Comparison of ENCODE assay signal across 51 mouse cellular contexts in genomic region chr7:107796500-107796899, GRCm38 (mm10). TPM values are rescaled to one million over a fixed set of nuclear protein-coding genes. Genes with fewer than 3 reads are reported as not detected.
"Had no signal": no experiment of that assay in that cellular context is flagged by ENCODE, and none has a peak within 500 bp of the region (broad histone marks: within the 10 kb centered on the region; RNA-seq: fewer than 3 reads in every experiment).

No protein-coding gene starts in this region.

- H3K36me3 ChIP-seq: heart, embryonic 10.5 days; heart, embryonic 12.5 days; heart, embryonic 13.5 days; heart, embryonic 15.5 days; hindbrain, embryonic 10.5 days; hindbrain, embryonic 12.5 days; hindbrain, embryonic 13.5 days; hindbrain, embryonic 15.5 days; intestine, embryonic 15.5 days; kidney, embryonic 15.5 days had no signal

- ATAC-seq: hindbrain, embryonic 16.5 days; hindbrain, postnatal 0 days; inflammation-experienced regulatory T-cells, adult 6 months; intestine, embryonic 15.5 days; intestine, embryonic 16.5 days; intestine, postnatal 0 days had no signal

- H3K4me2 ChIP-seq: heart, embryonic 11.5 days; heart, embryonic 12.5 days; heart, embryonic 13.5 days; heart, embryonic 15.5 days; hindbrain, embryonic 12.5 days; hindbrain, embryonic 13.5 days; hindbrain, embryonic 14.5 days; hindbrain, embryonic 15.5 days; intestine, embryonic 15.5 days; kidney, embryonic 15.5 days had no signal

- H3K4me1 ChIP-seq: heart, embryonic 10.5 days; heart, embryonic 12.5 days; heart, embryonic 13.5 days; heart, embryonic 15.5 days; hindbrain, embryonic 10.5 days; hindbrain, embryonic 12.5 days; hindbrain, embryonic 13.5 days; hindbrain, embryonic 15.5 days; intestine, embryonic 15.5 days; kidney, embryonic 15.5 days had no signal

- H3K9me3 ChIP-seq: heart, embryonic 10.5 days; heart, embryonic 12.5 days; heart, embryonic 13.5 days; heart, embryonic 15.5 days; hindbrain, embryonic 10.5 days; hindbrain, embryonic 12.5 days; hindbrain, embryonic 13.5 days; hindbrain, embryonic 15.5 days; intestine, embryonic 15.5 days; kidney, embryonic 15.5 days had no signal

- DNase-seq: heart, postnatal 10 days; heart, postnatal 14 days; heart, postnatal 36 days; heart, postnatal 4 days; kidney, adult 11 months; kidney, adult 18-20 months; kidney, adult 2 months; kidney, adult 8-10 months; kidney, adult 9 months; kidney, postnatal 10 days; kidney, postnatal 14 days; kidney, postnatal 25 days; kidney, postnatal 36 days; kidney, postnatal 4 days; layer of hippocampus, adult 9-11 months; layer of hippocampus, postnatal 36 days had no signal

- H3K27ac ChIP-seq: heart, embryonic 10.5 days; heart, embryonic 13.5 days; heart, embryonic 15.5 days; hindbrain, embryonic 10.5 days; hindbrain, embryonic 12.5 days; hindbrain, embryonic 13.5 days; hindbrain, embryonic 14.5 days; hindbrain, embryonic 15.5 days; hindbrain, postnatal 0 days; intestine, embryonic 15.5 days; kidney, embryonic 15.5 days; kidney, postnatal 0 days; layer of hippocampus, adult 2 months had no signal

- H3K9ac ChIP-seq: heart, embryonic 12.5 days; heart, embryonic 13.5 days; heart, embryonic 15.5 days; hindbrain, embryonic 12.5 days; hindbrain, embryonic 13.5 days; hindbrain, embryonic 14.5 days; hindbrain, embryonic 15.5 days; intestine, embryonic 15.5 days; kidney, embryonic 15.5 days had no signal

- H3K27me3 ChIP-seq: heart, embryonic 12.5 days; heart, embryonic 13.5 days; heart, embryonic 15.5 days; hindbrain, embryonic 12.5 days; hindbrain, embryonic 13.5 days; hindbrain, embryonic 15.5 days; intestine, embryonic 15.5 days; kidney, embryonic 15.5 days had no signal

- H3K4me3 ChIP-seq: heart, embryonic 10.5 days; heart, embryonic 12.5 days; heart, embryonic 13.5 days; heart, embryonic 15.5 days; hindbrain, embryonic 10.5 days; hindbrain, embryonic 12.5 days; hindbrain, embryonic 13.5 days; hindbrain, embryonic 15.5 days; intestine, embryonic 15.5 days; kidney, embryonic 15.5 days; layer of hippocampus, adult 2 months had no signal

RNA-seq across cellular contexts. Expression of gene Ovch2, which starts 4.5 kb away (rescaled TPM):
- total RNA-seq: heart, postnatal 10 days; heart, postnatal 14 days; heart, postnatal 25 days; heart, postnatal 36 days; heart, postnatal 4 days; hematopoietic stem cell, adult 5-6 weeks; hindbrain, postnatal 0 days; layer of hippocampus, adult 18-20 months; layer of hippocampus, adult 2 months; layer of hippocampus, adult 8-10 months; layer of hippocampus, postnatal 10 days; layer of hippocampus, postnatal 14 days; layer of hippocampus, postnatal 25 days; layer of hippocampus, postnatal 36 days; left cerebral cortex, adult 18-20 months had no signal
- polyA plus RNA-seq: heart, embryonic 10.5 days; heart, embryonic 11.5 days; heart, embryonic 12.5 days; heart, embryonic 13.5 days; heart, embryonic 14.5 days; heart, embryonic 15.5 days; heart, embryonic 16.5 days; heart, postnatal 0 days; hindbrain, embryonic 10.5 days; hindbrain, embryonic 11.5 days; hindbrain, embryonic 12.5 days; hindbrain, embryonic 13.5 days; hindbrain, embryonic 14.5 days; hindbrain, embryonic 15.5 days; hindbrain, embryonic 16.5 days; hindbrain, postnatal 0 days; inflammation-experienced regulatory T-cells, adult 6 months; intestine, embryonic 14.5 days; intestine, embryonic 15.5 days; intestine, embryonic 16.5 days; intestine, postnatal 0 days; kidney, adult 2 months; kidney, embryonic 14.5 days; kidney, embryonic 15.5 days; kidney, embryonic 16.5 days; kidney, postnatal 0 days; large intestine, adult 2 months had no signal

RNA-seq across cellular contexts. Expression of gene Olfr467, which starts 15.6 kb away (rescaled TPM):
- total RNA-seq: heart, postnatal 10 days; heart, postnatal 14 days; heart, postnatal 25 days; heart, postnatal 36 days; heart, postnatal 4 days; hematopoietic stem cell, adult 5-6 weeks; hindbrain, postnatal 0 days; layer of hippocampus, adult 18-20 months; layer of hippocampus, adult 2 months; layer of hippocampus, adult 8-10 months; layer of hippocampus, postnatal 10 days; layer of hippocampus, postnatal 14 days; layer of hippocampus, postnatal 25 days; layer of hippocampus, postnatal 36 days; left cerebral cortex, adult 18-20 months had no signal
- polyA plus RNA-seq: heart, embryonic 10.5 days; heart, embryonic 11.5 days; heart, embryonic 12.5 days; heart, embryonic 13.5 days; heart, embryonic 14.5 days; heart, embryonic 15.5 days; heart, embryonic 16.5 days; heart, postnatal 0 days; hindbrain, embryonic 10.5 days; hindbrain, embryonic 11.5 days; hindbrain, embryonic 12.5 days; hindbrain, embryonic 13.5 days; hindbrain, embryonic 14.5 days; hindbrain, embryonic 15.5 days; hindbrain, embryonic 16.5 days; hindbrain, postnatal 0 days; inflammation-experienced regulatory T-cells, adult 6 months; intestine, embryonic 14.5 days; intestine, embryonic 15.5 days; intestine, embryonic 16.5 days; intestine, postnatal 0 days; kidney, adult 2 months; kidney, embryonic 14.5 days; kidney, embryonic 15.5 days; kidney, embryonic 16.5 days; kidney, postnatal 0 days; large intestine, adult 2 months had no signal

RNA-seq across cellular contexts. Expression of gene Olfr469, which starts 28.8 kb away (rescaled TPM):
- total RNA-seq: heart, postnatal 10 days; heart, postnatal 14 days; heart, postnatal 25 days; heart, postnatal 36 days; heart, postnatal 4 days; hematopoietic stem cell, adult 5-6 weeks; hindbrain, postnatal 0 days; layer of hippocampus, adult 18-20 months; layer of hippocampus, adult 2 months; layer of hippocampus, adult 8-10 months; layer of hippocampus, postnatal 10 days; layer of hippocampus, postnatal 14 days; layer of hippocampus, postnatal 25 days; layer of hippocampus, postnatal 36 days; left cerebral cortex, adult 18-20 months had no signal
- polyA plus RNA-seq: heart, embryonic 10.5 days; heart, embryonic 11.5 days; heart, embryonic 12.5 days; heart, embryonic 13.5 days; heart, embryonic 14.5 days; heart, embryonic 15.5 days; heart, embryonic 16.5 days; heart, postnatal 0 days; hindbrain, embryonic 10.5 days; hindbrain, embryonic 11.5 days; hindbrain, embryonic 12.5 days; hindbrain, embryonic 13.5 days; hindbrain, embryonic 14.5 days; hindbrain, embryonic 15.5 days; hindbrain, embryonic 16.5 days; hindbrain, postnatal 0 days; inflammation-experienced regulatory T-cells, adult 6 months; intestine, embryonic 14.5 days; intestine, embryonic 15.5 days; intestine, embryonic 16.5 days; intestine, postnatal 0 days; kidney, adult 2 months; kidney, embryonic 14.5 days; kidney, embryonic 15.5 days; kidney, embryonic 16.5 days; kidney, postnatal 0 days; large intestine, adult 2 months had no signal

RNA-seq across cellular contexts. Expression of gene Cyb5r2, which starts 38.7 kb away (rescaled TPM):
- total RNA-seq: heart, postnatal 10 days; heart, postnatal 14 days; heart, postnatal 25 days; heart, postnatal 36 days; hematopoietic stem cell, adult 5-6 weeks; layer of hippocampus, postnatal 14 days; layer of hippocampus, postnatal 25 days; layer of hippocampus, postnatal 36 days; left cerebral cortex, adult 18-20 months had no signal
- polyA plus RNA-seq: hindbrain, embryonic 13.5 days; inflammation-experienced regulatory T-cells, adult 6 months; kidney, adult 2 months; kidney, embryonic 15.5 days had no signal

RNA-seq across cellular contexts. Expression of gene Olfr470, which starts 50.8 kb away (rescaled TPM):
- total RNA-seq: heart, postnatal 10 days; heart, postnatal 14 days; heart, postnatal 25 days; heart, postnatal 36 days; heart, postnatal 4 days; hematopoietic stem cell, adult 5-6 weeks; hindbrain, postnatal 0 days; layer of hippocampus, adult 18-20 months; layer of hippocampus, adult 2 months; layer of hippocampus, adult 8-10 months; layer of hippocampus, postnatal 10 days; layer of hippocampus, postnatal 14 days; layer of hippocampus, postnatal 25 days; layer of hippocampus, postnatal 36 days; left cerebral cortex, adult 18-20 months had no signal
- polyA plus RNA-seq: heart, embryonic 10.5 days; heart, embryonic 11.5 days; heart, embryonic 12.5 days; heart, embryonic 13.5 days; heart, embryonic 14.5 days; heart, embryonic 15.5 days; heart, embryonic 16.5 days; heart, postnatal 0 days; hindbrain, embryonic 10.5 days; hindbrain, embryonic 11.5 days; hindbrain, embryonic 12.5 days; hindbrain, embryonic 13.5 days; hindbrain, embryonic 14.5 days; hindbrain, embryonic 15.5 days; hindbrain, embryonic 16.5 days; hindbrain, postnatal 0 days; intestine, embryonic 14.5 days; intestine, embryonic 15.5 days; intestine, embryonic 16.5 days; intestine, postnatal 0 days; kidney, adult 2 months; kidney, embryonic 14.5 days; kidney, embryonic 15.5 days; kidney, embryonic 16.5 days; kidney, postnatal 0 days; large intestine, adult 2 months had no signal
